Mouse (Mus musculus): ENCODE results near the gene Wfikkn2.

GRCm38 (mm10) chr11:94193109-94193508, 52.7 kb downstream of the Wfikkn2 start:
- TF ChIP-seq CTCF (IDR thresholded peaks at IDR 0.05; ENCODE audit: low read depth, low read length) (no peak), POLR2A (IDR thresholded peaks at IDR 0.05; ENCODE audit: borderline replicate concordance, low read depth, low read length) (no peak)

All from bone marrow macrophage, adult 2 months (primary cell).